Mouse (Mus musculus): ENCODE results near the gene Dchs2.

The Dchs2 gene

DNA sequence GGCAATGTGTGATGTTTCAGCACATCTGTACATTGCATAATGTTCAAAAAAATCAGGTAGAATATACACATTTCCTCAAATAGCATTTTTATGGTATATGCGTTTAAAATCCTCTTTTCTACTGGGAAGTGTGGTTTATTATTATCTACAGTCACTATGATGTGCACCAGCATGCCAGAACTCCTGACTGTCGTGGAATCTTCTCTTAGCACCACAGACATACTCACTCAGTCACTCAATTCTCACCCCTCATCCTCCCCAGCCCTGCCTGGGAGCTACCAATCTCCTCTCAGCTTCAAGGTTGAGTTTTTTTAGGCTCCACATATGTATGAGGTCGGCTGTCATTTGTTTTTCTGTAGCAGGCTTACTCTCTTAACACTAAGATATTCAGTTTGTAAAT, 20.8 kb downstream of the Dchs2 start:
- 54% methylated on average over 3 of the region's 3 CpGs for WGBS

DNA sequence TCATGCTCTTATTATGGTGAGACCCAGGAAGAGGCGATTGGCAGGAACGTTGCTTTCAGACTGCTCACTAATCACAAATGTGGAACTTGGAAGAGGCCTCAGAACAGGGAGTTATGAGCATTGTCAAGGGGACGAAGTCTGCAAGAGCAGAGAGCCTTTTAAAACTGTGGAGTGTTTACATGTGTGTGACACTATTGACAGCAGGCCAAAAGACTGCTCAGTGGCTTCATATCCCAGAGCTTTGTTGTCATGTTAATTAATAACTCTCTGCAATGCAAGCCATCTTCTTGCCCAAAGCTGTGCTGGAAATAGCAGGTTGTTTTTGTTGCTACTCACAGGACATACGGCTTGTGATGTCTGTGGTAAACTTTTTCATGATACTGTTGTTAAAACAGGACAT, 27.9 kb downstream of the Dchs2 start:
- 53% methylated on average over 4 of the region's 4 CpGs for WGBS

DNA sequence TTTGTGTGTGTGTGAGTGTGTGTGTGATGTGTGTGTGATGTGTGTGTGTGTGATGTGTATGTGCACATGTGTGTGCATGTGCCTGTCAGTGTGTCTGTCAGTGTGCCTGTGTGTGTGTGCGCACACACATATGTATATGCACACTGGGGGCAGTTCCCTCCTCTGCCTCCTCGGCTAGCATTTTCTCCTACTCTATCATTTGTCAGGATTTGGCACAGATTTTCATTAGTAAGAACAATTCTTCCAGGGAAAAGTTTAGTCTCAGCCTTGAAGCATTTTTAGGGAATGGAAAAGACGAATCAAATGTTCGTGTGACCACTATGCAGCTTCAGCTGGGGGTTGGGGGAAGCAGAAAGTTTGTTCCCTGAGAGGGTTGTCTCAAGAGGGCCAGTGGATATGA, 28.4 kb downstream of the Dchs2 start:
- whole genome bisulfite sequencing = 63% methylated on average over 4 of the region's 4 CpGs

DNA sequence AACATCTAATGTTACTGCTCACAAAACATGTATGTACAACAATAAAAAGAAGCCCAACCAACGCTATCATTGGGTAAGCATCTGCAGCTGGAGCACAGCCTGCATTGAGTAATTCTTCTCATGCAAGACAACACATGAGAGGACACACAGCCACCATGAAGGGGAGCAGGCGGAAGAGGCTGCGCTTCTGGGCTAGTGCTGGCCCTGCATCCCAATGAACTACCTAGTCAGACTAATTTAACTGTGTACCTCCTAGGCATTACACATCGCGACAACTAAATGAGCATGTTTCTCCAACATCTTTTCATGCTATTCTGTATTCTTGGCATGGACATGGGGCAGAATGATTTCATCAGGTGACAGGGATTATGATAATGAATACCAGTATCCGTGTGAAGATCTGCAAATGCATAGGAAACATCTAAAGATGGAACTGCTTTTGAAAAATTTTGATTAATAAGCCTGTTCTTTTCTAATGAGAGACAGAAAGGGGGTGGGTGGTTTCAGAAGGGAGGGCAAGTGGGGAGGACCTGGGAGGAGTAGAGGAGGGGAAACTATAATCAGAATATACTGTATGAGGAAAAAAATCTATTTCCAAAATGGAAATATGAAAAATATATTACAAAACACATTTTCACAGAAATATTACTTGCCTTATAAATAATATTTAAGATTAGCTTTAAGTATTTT, 33.9 kb downstream of the Dchs2 start:
- 58% methylated on average over 6 of the region's 6 CpGs for WGBS

DNA sequence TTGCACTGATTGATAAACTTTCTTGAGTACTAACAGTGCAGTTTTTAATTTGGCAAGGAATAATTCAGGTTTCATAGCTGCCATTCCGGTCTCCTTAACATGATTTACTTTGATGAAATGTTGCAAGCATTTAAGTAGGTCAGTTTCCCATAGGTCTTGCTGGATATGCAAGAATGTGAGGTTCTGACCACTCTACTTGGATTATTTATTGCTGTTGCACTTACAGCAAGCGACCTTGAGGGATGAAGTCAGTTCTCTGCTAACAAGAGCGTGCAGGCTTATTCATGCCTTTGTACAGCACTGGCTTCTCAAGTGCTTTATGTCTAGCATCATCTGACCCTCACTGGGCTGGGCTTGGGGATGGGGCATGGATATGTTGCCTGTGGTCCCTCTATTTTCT, 35.9 kb downstream of the Dchs2 start:
- WGBS = 93% methylated on average over 3 of the region's 3 CpGs

DNA sequence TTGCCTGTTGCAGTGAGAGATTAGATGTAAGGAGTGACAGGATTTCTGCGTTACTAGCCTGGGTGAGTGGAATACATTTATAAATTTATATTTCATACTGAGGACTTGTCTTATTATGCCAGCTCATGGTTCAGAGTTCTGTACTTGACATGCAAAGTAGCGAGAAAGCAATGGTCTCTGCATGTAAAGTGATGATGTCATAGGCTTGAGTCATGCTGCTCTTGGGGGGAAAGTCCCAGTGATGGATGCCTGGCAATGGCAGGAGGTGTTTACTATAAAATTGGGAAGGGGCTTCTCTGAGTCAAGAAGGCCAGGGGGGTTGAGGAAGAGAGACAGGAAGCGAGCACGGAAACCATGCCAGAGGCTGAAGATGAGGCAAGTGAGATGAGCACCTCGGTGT, 57.8 kb downstream of the Dchs2 start:
- 90% methylated on average over 5 of the region's 5 CpGs for WGBS

DNA sequence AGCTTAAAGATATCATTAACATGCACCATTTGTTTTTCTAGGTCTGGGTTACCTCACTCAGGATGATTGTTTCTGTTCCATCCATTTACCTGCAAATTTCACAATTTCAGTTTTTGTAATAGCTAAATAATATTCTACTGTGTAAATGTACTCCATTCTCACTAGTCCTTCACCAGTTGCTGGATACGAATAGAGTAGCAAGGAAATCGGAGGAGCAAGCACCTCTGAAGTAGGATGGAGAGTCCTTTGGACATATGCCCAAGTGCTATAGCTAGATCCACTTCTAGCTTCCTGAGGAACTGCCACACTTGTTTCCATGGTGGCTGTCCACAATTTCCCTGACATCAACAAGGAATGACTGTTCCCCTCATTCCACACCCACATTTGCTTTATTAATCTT, 63.5 kb downstream of the Dchs2 start:
- WGBS = 89% methylated on average over 2 of the region's 2 CpGs

DNA sequence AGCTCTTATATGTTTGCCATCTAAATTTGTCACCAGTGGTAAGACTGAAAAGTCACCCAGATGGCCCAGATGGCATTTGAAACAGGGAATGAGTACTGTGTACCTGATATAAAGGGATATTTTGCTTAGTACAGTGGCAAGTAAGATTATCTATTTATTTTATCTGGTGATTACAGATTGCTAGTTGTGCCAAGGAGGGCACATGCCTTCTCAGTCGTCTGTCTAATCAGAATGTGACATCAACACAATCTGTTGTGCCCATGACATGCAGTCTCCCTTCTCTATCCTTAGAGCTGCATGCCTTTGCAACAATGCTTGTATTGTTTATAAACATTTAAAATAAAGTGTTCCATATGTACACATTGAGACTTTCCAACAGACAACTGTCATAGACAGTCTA, 64.7 kb downstream of the Dchs2 start:
- WGBS = 40% methylated on average over 1 of the region's 1 CpGs

DNA sequence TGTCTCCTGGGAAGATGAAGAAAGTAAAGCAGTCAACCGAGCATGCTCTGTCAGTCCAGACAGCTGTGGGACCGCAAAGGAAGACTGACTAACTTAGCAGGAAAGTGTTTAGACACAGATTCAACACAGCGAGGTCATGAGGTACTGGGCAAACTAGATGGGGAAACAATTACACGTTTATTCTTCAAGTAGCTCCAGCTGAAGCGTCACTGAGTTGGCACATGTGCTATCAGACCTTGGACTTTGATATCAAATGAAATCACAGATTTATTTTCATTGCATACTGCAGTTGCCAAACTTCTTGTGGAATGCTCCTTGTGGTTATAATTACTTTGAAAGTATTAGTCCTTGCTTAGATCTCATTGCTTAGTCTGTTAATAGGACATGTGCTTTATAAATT, 67.2 kb downstream of the Dchs2 start:
- 73% methylated on average over 5 of the region's 5 CpGs for WGBS

DNA sequence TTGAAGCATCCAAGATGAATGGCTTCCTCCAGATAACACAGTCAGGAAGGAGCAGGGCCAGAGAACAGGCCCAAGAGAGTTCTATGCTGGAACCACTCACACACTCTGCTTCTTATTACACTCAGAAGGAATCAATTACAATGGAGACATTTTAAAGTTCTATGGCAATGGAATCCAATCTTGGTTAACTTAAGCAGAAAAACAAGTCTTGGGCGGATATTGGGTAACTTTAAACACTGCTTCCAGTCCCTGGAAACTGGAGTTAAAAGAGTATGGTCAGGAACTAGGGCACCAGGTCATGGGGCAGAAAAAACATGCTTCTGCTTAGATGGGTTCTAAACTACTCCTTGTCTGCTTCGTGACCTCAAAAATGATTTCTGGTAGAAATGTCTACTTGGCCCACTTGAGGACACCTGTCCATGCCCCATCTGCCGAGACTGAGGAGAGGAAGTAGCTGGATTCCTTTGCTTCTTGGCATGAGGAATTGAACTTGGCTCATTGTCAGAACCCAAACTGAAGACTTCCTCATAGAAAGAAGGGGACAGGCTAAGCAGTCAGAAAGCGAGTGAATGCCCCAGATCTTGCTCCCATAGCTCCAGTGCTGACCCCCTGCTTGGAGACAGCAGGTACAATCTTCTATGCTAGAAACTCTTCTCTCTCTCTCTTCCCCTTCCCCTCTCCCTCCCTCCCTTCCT, 73.7 kb downstream of the Dchs2 start:
- 72% methylated on average over 4 of the region's 4 CpGs for WGBS

DNA sequence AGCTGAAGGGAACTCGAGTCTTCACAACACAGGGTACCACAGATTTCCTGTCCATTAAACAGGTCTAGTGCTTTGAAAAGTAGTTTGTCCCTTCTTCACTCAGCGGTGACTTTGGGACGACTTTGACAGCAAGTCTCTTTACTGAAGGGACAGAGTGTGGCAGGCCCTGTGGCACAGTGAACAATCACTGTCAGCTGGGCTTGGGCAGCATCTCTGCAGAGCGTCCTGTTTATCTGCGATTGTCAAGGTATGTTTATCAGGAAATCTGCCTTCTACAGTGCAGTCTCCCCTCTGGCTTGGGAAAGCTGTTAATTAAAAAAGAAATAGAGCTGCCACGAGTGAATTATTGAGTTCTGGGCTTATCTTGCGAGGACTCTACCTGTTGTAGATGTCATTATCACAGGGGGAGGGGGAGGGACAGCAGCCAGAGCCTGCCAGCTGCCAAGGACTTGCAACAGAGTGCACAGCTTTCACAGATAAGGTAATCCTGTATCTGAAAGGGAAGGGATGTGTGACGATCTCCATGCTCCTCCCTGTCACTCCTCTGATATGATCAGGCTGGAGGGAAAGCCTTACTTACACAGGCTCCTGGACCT, 77.4 kb downstream of the Dchs2 start:
- WGBS = 71% methylated on average over 8 of the region's 8 CpGs

DNA sequence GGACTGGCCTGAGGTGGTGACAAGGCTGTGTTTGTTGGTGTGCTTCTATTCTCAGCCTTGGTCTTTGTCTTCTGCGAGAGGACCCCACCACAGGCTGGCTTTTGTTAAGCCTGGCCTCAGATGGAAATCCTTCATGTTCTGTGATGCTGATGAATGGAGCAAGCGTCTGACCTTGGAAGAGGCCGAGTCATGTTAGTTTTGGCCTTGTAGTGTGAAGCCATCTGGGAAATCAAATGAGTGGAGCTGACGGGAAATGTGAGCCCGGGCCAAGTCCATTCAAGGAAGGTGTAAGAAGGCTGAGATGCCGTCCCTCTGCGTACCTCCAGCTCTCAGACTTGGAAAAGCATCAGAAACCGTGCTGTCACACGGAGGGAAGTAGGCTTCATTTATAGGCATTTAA, 81.9 kb downstream of the Dchs2 start:
- 85% methylated on average over 9 of the region's 9 CpGs for WGBS

DNA sequence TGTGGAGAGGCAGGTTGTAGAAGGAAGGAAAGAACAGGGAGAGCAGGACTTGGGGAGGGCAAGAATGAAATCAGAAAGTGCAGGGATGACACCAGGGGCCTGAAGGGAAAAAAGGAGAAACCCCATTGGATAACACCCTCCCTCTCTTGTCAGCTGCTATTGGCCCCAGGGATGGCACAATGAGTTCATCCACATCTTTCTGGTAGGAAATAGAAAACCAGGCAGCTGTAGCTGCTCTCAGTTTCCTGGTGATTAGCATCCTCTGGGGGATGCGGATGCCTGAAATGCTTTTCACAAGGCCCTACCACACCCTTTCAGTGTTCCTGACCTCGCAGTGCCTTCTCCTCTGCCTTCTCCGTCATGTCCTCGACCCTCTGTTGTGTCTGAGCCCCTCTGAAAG, 82.5 kb downstream of the Dchs2 start:
- WGBS = 75% methylated on average over 4 of the region's 4 CpGs

DNA sequence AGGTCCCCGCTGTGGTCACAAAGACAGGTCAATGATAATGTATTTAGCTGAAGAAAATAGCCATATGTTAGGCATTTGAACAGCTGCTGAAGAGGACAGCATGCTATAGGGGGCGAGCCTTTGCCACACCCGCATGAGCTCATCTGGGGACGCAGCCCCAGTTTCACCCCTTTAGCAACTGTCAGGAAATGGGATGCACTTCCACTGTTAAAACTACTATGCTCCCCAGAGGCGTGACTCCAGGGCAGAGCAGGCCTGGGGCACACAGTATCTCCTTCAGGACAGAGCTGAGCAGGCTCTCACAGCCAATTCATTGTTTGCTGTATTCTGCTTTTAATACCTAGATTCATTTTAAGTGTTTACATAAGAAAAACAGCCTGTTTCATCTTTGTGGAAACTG, 84.2 kb downstream of the Dchs2 start:
- 78% methylated on average over 5 of the region's 5 CpGs for WGBS

DNA sequence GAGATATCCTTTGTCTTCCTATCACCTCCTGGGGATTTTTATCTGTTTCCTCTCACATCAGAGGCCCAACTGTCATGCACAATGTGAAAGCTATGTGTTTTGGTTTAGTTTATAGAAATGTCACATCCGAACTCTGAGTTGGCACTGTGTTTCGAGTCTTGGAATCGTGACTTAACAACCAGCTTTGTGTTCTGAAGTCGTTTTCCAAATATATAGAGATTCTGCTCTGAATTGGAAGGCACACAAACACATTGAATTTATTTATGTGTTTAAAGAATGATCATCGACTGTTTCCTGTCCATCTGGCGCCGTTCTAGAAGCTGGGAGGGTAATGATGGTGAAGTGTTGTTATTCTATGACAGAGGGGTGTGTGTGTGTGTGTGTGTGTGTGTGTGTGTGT, 84.8 kb downstream of the Dchs2 start:
- WGBS = 22% methylated on average over 7 of the region's 7 CpGs

DNA sequence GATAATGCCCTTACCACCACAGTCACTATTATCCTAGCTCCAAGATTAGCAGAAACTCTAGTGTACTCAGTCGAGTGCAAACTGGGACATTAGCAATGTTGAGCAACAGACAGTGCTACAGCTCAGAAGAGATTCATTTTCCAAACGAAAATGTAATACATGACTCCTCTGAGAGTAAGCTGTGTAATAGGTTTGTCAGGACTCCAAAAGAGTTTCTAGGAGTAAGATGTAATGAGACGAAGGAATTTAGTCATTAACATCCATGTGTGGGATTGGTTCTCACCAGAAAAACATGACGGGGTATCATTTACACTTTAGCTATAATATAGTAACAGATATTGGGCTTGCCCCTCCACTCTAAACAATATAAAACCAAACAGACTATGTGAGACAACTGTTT, 90.3 kb downstream of the Dchs2 start:
- WGBS = 60% methylated on average over 4 of the region's 4 CpGs

DNA sequence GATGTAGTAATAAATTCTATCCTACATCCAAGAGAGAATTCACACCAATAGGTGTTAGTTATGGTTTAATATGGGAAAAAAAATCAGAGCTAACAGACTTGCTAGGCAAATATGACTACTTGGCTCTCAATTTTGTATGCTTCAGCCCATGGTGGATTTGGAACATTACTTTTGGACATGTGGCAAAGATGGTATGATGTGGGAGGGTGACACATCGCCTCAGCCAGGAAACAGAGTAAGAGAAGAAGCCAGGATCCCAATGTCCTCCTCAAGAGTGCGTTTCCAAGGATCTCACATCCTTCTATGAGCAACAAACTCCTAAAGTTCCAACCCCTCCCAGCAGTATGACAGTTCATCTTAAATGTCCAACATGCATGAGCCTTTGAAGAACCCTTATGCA, 92.4 kb downstream of the Dchs2 start:
- 56% methylated on average over 2 of the region's 2 CpGs for WGBS

DNA sequence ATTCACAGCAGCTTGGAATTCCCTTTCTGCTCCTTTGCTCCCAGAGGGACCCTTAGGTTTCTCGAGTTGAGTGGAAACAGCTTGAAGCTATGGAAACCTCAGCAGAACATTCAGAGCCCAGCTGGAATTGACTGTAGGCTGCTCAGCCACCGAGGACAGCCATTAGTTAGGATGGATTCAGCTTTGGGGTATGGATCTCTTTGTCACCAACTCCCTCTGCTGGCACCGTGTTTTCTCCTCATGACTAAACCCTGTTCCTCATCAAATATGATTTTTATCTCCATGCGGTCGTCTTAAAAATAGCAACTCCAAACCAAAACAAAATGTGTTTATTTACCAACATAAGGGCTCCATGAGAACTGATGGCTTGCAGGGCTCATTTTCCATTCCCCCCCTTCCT, 94.4 kb downstream of the Dchs2 start:
- WGBS = 36% methylated on average over 5 of the region's 5 CpGs

DNA sequence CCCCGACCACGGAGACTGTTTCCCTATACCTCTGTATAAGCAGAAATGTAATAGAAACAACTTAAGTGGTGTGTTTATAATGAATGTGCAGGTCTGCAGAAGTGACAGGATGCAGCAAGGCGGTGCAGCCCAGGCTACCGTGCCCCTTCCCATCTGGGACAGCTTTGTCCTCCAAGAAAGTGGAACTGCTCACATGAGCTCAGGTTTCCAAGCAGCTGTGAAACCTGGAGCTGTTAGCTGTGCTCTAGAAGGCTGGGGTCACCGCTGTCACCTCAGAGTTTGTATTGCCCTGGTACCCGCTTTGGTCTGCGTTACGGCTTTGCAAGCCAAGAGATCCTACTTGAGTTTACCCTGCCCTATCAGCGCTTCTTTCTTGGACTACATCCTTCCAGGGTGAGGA, 100.6 kb downstream of the Dchs2 start:
- 89% methylated on average over 9 of the region's 9 CpGs for WGBS

DNA sequence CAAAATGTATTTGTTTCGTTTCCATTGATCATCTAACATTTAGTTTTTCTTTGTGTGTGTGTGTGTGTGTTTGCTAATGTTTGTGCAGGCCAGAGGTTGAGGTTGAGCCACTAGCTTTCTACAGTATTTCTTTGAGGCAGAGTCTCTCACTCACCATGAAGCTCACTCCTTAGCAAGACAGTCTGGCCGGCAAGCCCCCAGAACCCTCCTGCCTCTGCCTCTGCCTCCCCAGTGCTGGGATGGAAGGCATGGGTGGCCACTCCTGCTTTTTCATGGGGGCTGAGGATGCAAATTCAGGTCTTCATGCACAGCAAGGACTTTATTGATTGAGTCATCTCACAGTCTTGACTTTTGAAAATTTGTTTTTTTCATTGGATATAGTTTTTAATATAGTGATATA, 102.6 kb downstream of the Dchs2 start:
- WGBS = 95% methylated on average over 2 of the region's 2 CpGs

DNA sequence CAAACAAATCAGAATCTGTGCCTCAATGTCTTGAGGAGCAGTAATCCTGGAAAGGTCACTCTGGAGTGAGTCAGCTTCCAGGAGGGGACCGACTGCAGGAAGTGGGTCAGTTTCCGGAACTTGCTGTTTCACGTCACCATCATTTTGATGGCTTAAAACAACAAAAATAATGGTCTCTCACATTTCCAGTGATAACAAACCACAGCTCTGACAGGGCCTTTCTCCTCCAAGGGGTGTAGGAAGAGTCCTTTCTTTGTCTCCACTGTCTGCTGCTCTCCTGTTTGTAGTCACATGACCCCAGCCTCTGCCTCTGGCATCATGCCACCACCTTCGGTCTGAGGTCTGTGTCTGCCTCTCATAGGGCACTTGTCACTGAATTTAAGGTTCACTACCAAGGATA, 106.7 kb downstream of the Dchs2 start:
- WGBS = 60% methylated on average over 4 of the region's 4 CpGs

DNA sequence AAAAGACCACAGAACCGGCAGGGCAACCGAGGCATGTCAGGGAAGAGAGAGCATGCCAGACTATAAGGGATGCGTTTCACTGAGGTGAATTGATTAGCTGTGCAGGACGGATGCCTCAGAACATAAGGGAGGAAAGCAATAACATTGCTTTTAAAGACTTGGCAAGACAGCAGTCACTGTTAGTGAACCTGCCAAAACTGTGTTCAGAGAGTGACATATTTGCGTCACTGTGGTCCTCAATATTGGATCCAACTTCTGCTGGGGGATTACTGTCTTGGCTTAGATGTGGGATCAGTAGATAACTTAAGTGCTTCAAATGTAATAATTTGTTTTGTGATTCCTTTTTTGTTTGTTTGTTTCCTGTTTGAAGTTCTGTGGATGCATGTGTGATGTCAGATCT, 107.3 kb downstream of the Dchs2 start:
- 62% methylated on average over 5 of the region's 5 CpGs for WGBS

DNA sequence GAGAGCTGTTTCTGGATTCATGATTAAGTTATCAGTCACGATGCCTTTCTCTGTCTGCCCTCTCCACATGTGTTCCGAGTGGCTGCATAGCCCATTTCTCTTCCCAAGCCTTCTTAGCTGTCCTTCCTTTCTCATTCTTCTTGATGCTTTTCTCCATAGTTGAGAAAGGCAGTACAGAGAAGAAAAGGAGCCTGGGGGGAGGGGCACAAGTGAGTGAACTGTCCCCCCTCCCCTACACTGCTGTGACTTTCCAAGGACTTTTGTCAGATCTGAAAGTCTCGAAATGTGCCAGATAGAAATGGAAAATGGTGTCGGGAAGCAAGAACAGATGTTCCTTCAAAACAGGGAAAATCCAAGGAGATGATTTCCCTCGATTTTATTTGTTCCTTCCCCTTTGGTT, 118.8 kb downstream of the Dchs2 start:
- WGBS = 53% methylated on average over 5 of the region's 5 CpGs
